Mouse (Mus musculus): ENCODE measurements at regions not wholly inside any gene's neighbourhood (a gene's known extent, or its start where the extent isn't known, plus 50 kb on each side); places are given as distances from the start of the nearest gene placed in this dataset.

GRCm38 (mm10) chr10:98652084-98652483 lies 262.1 kb upstream of the Atp2b1 start:
- DNase-seq = no peak

GRCm38 (mm10) chr10:98660747-98661146 lies 253.5 kb upstream of the Atp2b1 start:
- DNase-seq = no peak

- no peak for DNase-seq
These were observed 248.2 kb upstream of the Atp2b1 start for GRCm38 (mm10) chr10:98665936-98666505.

- DNase-seq = peak in 1 of 2 experiments; percentile 10
These were observed 246.5 kb upstream of the Atp2b1 start for GRCm38 (mm10) chr10:98667728-98668127.

- DNase-seq = no peak
These were observed 240.1 kb upstream of the Atp2b1 start for GRCm38 (mm10) chr10:98674131-98674530.

GRCm38 (mm10) chr10:98676907-98677306 lies 237.3 kb upstream of the Atp2b1 start:
- no peak for DNase-seq

GRCm38 (mm10) chr10:98678234-98678633 lies 236.0 kb upstream of the Atp2b1 start:
- DNase-seq = no peak

- DNase-seq = no peak
These were observed 231.8 kb upstream of the Atp2b1 start for GRCm38 (mm10) chr10:98682436-98682835.

GRCm38 (mm10) chr10:98684195-98684594 lies 230.0 kb upstream of the Atp2b1 start:
- DNase-seq = peak; percentile 5 to 15

GRCm38 (mm10) chr10:98684707-98685106 lies 229.5 kb upstream of the Atp2b1 start:
- DNase-seq = no peak

- DNase-seq = no peak
These were observed 228.5 kb upstream of the Atp2b1 start for GRCm38 (mm10) chr10:98685739-98686138.

- DNase-seq = no peak
These were observed 227.8 kb upstream of the Atp2b1 start for GRCm38 (mm10) chr10:98686370-98686769.

- no peak for DNase-seq
These were observed 222.4 kb upstream of the Atp2b1 start for GRCm38 (mm10) chr10:98691816-98692215.

GRCm38 (mm10) chr10:98694690-98695370 lies 219.4 kb upstream of the Atp2b1 start:
- DNase-seq = no peak

- no peak for DNase-seq
These were observed 218.9 kb upstream of the Atp2b1 start for GRCm38 (mm10) chr10:98695371-98695725.

- no peak for DNase-seq
These were observed 216.3 kb upstream of the Atp2b1 start for GRCm38 (mm10) chr10:98697866-98698265.

GRCm38 (mm10) chr10:98699579-98699978 lies 214.6 kb upstream of the Atp2b1 start:
- DNase-seq = no peak

- no peak for DNase-seq
These were observed 213.8 kb upstream of the Atp2b1 start for GRCm38 (mm10) chr10:98700407-98700806.

- no peak for DNase-seq
These were observed 212.9 kb upstream of the Atp2b1 start for GRCm38 (mm10) chr10:98701285-98701684.

- no peak for DNase-seq
These were observed 211.6 kb upstream of the Atp2b1 start for GRCm38 (mm10) chr10:98702470-98703215.

- DNase-seq = no peak
These were observed 210.4 kb upstream of the Atp2b1 start for GRCm38 (mm10) chr10:98703642-98704293.

GRCm38 (mm10) chr10:98704559-98704958 lies 209.6 kb upstream of the Atp2b1 start:
- DNase-seq = no peak

- no peak for DNase-seq
These were observed 196.3 kb upstream of the Atp2b1 start for GRCm38 (mm10) chr10:98717856-98718255.
